Mouse (Mus musculus) c-Kit-positive CD71-positive TER-119-negative erythroid progenitor cells, embryonic 14.5 days (primary cell): ENCODE results near the gene Grik5.
"Not testable (repeated sequence)": the region's sequence is repeated elsewhere in the genome, so short reads cannot be mapped to it uniquely, and the experiment has no call there.

Source experiments
- DNase-seq: peaks from one replicate; pipeline ENCODE4 v3.0.0-alpha.2; 2013; ENCODE audit warnings: low read depth

The Grik5 gene

DNA sequence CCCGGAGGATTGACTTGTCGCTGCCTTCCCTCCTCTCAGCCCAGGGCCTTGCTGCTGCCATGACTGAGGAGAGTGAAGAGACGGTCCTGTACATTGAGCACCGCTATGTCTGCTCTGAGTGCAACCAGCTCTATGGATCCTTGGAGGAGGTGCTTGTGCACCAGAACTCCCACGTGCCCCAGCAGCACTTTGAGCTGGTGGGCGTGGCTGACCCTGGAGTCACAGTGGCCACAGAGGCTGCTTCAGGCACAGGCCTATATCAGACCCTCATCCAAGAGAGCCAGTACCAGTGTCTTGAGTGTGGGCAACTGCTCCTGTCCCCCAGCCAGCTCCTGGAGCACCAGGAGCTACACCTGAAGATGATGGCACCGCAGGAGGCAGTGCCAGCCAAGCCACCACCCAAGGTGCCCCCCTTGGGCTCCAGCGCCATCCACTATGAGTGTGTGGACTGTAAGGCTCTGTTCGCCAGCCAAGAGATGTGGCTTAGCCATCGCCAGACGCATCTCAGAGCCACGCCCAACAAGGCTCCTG is 7.4 kb upstream of the Grik5 start:
- no peak for DNase-seq

DNA sequence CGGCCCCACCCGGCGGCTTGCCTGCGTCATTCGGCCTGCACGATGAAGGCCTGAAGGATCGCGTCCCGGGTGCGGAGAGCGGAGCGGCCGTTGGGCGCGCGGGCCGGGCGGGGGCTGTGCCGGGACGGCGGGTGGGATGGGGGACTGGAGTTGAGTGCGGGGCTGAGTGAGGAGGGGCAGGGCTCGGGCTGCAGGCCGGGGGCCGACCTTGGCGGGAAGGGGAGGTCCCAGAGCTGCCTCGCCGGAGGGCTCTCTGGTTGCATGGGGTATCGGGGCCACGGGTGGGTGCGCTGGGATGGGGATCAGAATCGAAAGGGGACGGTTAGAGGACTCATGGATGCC is 5.2 kb upstream of the Grik5 start:
- DNase-seq = no peak

DNA sequence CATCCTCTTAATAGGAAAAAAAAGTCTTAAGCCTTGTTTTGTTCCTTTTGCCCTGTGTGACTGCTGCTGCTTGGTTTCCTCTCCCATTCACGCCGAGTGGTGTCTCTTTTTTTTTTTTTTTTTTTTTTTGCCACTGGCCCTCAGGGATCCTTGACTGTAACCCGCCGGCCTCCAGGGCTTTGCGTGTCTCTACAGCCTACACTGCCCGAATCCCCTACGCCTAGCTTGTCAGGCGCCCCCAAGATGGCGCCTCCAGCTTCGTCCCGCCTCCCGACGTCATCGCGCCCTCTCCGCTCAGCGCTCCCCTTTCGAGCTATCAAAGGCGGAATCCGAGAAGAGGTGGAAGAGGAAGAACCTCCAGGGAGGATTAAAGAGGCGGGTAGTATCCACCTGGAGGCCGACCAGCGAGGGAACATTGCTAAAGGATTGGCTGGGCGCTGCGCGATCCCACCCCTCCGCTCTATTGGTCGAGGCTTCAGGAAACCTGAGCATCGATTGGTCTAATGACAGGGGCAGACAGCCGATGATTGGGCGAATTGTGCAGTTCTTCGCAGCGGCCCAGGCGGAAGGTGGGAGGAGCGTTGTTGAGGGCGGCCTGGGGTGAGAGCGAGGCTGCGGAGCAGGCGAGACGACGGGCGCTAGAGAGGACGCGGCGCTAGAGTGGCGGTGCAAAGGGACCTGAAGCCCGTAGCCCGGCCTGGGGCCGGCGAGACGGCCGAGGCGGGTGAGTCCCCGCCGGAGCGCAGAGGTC is 4.7 kb upstream of the Grik5 start:
- peak; percentile 97 for DNase-seq

DNA sequence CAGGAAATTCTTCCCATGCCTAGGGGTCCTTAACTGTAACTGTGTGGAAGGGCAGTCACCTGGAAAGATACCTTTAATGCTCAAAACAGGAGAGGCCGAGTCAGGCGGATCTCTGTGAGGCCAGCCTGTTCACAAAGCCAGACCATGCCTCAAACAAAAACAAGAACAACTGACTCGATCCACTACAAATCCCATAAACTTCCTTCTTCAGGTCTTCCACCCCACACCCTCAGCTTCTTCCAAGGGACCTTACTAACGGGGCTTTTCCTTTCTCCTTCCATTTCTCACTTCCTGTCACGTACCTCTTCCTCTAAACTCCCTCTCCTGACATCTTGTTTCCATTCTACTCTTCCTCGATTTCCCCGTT is 4.1 kb upstream of the Grik5 start:
- DNase-seq = no peak

DNA sequence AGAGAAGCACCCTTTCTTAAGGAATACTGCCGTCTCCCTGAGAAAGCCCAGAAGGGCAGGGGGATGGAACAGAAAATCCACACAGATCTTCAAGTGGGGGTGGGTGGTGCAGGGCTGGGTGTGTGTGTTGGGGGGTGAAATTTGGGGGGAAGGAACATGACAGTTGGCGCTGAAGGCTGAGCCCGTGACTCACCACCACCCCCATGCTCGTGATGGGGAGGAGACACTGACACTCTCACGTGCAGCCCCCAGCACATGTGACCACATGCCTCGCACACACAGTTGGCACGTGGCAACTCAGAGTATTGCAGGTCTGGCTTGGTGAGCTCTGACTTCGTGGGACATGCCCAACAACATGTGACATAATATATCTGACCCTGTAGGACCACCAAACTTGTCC is 1.8 kb upstream of the Grik5 start:
- DNase-seq = no peak

DNA sequence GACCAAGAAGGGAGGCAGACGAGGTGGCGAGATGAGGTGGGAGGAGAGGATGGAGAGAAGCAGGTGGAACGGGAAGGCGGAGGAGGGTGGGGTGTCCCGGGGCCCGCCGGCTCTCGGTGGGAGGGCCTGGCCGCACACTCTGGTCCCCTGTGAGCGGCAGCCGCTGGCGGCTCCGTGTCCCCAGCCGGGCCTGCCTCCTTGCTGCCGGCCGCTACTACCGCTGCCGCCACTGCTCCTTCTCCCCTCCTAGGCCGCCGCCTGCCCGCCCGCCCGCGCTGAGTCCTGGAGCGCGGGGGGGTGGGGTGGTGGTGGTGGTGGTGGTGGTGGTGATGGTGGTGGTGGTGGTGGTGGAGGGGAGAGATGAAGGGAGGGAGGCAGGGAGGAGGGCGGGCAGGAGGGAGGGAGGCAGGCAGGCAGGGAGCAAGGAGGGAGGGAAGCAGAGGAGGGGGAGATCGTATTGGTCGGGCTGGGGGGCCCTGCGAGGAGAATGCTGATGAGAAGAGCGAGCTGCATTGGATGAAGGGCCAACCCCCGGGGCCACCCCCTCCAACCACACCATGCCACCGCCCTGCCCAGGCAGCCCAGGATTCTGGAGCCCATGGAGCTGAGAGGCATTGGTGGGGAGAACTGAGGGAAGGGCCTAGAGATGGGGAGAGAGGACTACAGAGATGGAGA is 707 bp upstream of the Grik5 start:
- no peak for DNase-seq

DNA sequence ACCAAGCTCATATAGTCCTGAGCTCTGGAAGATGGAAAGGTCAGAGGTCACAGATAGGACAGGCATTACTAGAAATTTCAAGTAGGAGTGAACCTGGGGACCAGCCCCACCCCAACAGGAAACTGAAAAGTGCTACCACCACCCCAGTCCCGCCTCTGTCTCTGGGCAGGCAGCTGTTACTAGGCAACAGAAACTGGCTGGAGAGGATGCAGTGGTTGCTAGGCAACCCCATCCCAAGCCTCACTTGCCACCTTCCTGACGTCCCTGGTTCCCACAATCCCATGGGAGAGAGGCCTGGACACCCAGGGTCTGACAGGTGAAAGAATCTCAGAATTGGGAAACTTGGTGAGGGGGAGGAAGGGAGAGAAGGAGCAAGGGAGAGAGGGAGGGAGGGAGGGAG is 3.4 kb downstream of the Grik5 start:
- no peak for DNase-seq

DNA sequence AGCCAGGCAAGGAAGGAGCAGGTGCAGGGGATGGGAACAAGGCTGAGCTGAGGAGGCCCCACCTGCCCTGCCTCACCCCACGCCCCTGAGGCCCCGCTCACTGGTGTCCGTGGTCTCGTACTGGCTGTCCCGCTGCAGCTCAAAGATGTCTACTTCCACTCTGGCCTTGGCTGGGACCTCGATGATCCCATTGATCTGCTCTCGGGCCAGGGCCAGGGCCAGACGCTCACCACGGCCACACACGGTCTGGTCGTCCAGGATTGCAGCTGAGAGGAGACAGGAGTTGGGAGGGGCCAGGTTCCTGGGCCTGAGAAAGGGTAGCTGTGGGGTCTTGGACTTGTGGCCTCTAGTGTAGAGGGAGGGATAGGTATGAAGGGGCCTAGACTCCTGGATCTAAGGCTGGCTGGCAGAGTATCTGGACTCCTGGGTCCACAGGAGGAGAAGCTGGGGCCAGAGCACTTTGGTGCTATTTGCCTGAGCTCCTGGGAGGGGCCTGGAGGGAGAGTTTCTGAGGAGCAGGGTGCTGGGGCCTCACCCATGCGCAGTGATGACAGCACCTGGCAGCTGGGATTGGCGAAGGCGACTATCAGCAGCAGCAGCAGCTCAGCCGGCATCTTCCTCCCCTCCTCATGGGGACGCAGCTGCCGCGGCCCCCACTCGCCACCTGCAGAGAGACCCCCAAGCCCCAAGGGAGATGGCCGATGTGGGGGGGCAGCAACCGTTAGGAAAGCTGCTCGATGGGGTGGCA is 4.1 kb downstream of the Grik5 start:
- DNase-seq = no peak

DNA sequence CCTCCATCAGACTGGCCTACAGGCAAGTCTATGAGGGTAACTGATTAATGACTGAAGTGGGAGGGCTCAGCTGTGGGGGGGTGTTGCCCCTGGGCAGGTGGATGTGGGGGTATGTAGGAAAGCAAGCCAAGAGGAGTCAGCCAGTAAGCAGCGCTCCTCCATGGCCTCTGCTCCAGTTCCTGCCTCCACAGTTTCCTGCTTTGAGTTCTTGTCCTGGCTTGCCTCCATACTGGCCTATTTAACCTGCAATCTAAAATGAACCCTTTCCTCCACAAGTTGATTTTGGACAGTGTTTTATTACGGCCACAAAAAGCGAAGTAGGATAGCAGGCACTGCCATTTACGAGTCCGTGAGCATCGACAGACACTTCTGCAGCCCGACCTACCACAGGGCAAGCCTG is 4.8 kb downstream of the Grik5 start:
- no peak for DNase-seq

DNA sequence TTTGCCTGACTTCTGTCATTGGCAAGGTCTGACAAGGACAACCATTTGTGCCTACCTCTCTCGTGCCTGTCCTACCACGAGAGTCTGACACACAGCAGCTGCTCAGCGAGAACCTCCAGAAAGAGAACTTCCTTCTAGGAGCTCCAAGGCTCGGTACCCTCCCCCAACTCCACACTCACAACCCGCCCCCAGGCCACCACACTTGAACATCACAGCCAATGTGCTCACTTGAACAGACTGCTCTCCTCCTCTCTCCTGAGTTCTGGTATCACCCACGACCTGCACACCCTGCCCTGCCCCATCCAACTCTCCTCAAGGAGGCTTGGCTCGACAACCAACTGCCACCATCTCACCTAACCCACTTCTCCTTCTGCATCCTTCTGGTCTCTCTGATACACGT is 8.2 kb downstream of the Grik5 start:
- DNase-seq = no peak

DNA sequence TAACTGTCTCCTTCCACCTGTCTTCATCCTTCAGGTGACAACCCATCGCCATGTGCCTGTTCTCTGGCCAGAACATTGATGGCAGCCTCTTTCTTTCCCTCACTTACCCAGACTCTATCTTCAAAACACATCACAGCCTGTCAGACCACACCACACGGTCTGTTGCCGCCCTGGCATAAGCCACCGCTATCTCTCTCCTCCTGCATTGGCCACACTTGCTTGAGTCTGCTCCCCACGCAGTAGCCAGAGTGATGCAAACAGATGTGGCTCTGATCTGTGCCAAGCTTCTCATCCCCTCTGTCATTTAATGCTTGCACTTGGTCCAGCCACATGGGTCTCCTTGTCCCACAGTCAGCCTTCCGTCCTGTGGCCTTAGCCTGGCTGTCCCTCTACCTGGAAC is 8.8 kb downstream of the Grik5 start:
- no peak for DNase-seq

DNA sequence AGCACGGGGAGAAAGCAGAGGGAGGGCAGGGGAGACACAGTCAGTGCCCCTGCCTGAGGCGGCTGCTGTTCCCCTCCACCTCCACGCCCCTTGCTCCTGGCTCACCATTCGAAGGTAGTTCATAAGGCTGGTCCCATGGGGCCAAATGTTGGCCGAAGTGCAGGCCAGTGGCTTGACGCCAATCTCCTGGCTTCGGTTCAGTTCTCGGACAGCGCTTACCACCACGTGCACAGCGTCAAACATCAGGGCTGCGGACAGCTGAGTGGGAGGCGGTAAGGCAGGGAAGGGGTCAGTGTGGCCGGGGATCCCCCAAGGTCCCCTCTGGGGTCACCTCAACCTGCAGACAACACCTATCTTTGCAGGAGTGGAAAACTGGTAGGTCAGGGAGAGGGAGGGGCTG is 13.3 kb downstream of the Grik5 start:
- no peak for DNase-seq

DNA sequence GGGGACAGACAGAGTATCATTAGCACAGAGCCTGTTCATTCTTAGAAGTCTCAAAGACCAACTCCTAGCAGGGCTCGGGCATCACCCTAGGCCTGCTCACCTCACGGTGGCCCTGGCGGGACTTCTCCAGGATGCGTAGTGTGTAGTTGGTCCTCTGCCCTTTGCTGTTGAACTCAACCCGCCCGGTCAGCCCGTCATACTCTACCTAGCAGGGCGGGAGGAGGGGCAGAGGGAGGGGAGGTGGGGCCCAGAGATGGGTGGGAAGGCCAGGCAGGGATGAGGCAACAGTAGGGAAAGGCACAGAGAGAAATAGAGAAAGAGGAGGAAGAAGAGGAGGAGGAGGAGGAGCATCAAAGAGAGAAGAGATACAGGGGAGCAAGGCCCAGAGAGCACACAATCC is 13.8 kb downstream of the Grik5 start:
- DNase-seq = no peak

DNA sequence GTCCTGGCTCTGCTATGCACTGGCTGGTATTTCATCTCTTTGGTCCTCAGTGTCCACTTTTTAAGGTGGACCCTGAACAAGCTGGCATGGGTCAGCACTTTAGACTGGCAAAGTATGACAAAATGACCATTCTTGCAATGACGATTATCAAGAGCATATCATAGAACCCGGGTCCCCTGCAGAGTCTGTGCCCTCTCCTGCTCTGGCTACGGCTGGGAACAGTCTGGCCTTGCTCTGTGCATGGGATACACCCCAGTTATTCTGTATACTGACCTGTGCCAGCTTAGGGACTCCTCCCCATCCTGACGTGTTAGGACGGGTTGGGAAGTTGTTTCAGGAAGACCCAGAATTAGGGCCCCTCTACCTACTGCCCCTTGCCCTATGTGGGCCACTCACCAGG is 14.3 kb downstream of the Grik5 start:
- no peak for DNase-seq

DNA sequence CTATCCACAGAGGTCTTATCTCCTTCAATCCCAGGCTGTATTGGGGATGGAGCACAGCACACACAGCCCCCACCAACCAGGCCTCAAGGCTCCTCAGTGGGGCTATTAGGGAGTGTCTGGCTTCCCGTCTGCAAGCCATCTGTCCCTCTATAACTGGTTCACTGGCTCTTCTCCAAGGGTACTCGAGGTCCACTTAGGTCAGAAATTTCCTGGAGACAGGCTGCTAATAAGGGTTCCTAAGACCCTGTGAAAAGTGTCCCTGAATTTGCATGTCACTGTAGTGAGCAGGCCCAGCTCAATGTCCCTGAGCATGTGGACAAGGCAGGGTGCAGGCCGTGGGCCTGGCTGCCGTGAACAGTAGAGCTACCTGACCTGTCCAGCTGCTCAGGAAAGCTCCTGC is 15.2 kb downstream of the Grik5 start:
- no peak for DNase-seq

DNA sequence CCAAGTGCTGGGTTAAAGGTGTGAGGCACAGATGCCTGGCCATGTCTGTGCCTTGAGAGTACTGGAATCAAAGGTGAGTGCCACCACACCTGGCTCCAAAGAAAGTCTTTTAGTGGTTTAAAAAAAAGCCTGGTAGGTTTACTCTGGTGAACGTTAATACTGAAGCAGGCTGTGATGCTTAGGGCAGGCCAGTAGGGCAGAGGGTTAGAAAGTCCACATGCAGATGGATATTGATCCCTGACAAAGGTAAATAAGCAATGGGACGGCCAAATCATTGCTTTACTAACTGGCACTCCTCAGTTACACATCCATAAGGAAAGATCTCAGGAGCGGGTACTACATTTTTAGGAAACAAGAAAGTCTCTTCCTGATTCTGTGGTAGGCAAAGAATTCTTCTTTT is 19.6 kb downstream of the Grik5 start:
- DNase-seq = no peak

DNA sequence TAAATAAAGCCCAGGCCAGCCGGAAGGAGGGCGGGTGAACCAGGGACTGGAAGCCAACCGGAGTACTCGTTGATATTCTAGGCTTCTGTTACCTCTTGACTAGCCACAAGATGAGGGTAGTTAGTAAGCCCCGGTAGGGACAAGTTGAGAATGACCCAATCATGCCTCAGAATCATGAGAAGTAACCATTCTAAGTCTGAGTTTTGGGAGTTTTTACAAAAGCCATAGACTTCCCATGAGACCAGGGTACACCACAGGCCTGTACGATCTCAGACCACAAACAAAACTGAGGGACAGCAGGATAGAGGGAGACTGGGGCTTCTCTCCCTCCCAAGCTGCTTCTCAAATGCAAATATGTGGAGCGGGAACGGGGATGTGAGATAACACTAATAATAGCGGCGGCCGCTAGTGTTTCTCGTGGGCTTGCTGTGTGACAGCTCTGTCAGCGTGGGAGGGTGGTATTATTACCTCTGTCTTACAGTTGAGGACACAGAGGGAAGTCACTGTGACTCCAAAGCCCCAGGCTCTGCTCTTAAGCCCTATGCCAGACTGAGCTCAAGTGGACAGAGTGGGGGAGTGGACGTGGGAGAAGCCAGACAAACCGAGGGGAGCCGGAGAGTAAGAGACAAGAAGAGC is 22.7 kb downstream of the Grik5 start:
- DNase-seq = no peak

DNA sequence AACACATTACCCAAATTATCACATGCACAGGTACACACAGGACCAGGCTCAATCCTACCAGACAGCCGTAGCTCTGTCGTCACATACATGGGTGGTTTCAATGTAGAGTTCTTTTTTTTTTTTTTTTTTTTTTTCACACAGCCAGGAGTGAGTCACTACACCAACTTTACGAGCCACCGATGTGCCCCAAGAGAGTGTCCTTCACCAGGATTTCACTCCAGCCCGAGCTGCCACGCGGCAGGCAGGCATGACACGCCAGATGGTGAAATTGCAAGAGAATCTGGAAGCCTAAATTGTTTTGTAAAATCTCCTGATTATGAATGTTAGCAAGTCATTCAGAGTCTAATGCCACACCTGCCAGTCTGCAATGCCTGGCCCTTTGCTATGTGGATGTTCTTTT is 24.8 kb downstream of the Grik5 start:
- DNase-seq = no peak

DNA sequence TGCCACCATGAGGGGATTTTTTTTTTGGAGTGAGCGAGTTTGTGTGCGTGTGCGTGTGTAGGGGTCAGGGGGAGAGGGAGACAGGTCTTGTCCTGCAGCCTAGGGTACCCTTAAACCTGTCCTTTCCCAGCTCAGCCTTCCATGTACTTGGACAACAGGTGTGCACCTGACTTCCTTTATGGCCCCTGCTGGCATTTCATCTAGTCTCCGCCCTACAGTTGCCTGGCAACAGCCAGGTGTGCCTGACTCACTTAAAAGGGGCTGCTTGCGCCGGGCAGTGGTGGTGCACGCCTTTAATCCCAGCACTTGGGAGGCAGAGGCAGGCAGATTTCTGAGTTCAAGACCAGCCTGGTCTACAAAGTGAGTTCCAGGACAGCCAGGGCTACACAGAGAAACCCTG is 27.5 kb downstream of the Grik5 start:
- DNase-seq = not testable (repeated sequence)

DNA sequence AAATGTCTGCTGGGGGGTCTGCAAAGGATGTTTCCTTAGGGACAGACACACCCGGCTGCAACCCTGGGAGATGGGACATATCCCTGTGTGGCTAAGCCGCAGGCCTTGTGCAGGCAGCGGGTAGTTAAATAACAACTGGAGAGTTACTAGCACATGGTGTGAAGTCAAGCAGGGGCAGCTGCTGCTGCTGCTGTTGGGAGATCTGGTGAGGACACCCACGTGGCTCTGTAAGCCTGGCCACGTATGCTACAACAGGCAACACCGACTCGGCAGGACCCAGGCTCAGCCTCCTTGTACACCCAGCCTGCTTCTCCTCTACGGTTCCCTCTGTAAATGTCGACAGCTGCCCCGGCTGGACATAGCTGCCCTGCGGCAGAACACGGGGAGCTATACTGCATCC is 30.2 kb downstream of the Grik5 start:
- no peak for DNase-seq

DNA sequence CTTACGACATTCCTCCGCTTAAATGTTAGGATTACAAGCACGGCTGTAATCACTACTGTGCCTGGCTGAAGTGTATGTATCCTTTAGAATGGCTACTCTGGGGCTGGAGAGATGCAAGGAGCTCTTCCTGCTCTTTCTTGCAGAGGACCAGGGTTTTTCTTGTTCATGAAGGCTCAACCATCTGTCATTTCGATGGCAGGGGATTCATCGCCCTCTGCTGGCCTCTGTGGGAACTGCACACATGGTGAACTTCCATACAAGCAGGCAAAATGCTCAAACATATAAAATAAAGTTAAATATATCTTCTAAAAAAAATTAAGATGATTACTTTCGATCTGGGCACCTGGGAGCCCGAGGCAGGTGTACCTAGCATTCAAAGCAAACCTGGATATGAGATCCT is 36.2 kb downstream of the Grik5 start:
- DNase-seq = peak; percentile 53

DNA sequence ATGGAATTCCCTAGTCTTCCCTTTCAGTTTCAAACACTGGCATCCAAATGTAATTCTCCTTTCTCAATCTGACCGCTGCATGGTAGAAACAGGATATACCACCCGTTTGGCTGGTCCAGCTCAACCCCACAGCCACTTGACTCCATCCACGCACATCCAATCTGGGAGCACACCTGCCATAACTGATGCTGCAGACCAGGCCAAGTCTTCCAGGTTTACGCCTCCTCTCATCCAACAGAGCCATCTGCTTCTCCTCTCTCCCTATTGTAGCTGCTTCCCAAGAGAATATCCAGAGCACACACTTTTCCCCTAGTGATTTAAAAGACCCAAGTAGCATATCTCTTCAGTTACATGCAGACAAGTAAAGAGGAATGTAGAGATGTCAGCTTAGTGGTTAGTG is 37.4 kb downstream of the Grik5 start:
- no peak for DNase-seq

DNA sequence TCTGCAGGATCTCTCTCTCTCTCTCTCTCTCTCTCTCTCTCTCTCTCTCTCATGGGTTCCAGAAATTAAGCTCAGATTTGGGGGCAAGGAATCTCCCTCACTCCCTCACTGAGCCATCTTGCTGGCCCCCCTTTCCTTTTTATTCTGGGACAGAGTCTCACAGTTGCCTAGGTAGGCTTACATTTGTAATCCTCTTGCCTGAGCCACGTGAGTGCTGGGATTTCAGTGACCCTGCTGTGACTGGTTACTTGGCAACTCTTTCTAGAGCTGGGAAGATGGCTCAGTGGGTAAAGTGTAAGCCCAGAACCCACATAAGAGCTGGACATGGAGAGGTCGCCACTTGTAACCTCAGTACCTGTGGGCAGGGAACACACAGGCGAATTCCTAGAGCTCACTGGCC is 40.6 kb downstream of the Grik5 start:
- no peak for DNase-seq
